Mouse (Mus musculus): Measurements from ENCODE around the gene Rnf31. TPM values are rescaled to one million over a fixed set of nuclear protein-coding genes. Genes with fewer than 3 reads are reported as not detected.
A peak's percentile ranks its signal among the peaks of the same experiment; 100 is the strongest.

The Rnf31 gene
- total and polyA plus RNA-seq, 2 experiments, result 4.9 to 20.4 TPM

DNA sequence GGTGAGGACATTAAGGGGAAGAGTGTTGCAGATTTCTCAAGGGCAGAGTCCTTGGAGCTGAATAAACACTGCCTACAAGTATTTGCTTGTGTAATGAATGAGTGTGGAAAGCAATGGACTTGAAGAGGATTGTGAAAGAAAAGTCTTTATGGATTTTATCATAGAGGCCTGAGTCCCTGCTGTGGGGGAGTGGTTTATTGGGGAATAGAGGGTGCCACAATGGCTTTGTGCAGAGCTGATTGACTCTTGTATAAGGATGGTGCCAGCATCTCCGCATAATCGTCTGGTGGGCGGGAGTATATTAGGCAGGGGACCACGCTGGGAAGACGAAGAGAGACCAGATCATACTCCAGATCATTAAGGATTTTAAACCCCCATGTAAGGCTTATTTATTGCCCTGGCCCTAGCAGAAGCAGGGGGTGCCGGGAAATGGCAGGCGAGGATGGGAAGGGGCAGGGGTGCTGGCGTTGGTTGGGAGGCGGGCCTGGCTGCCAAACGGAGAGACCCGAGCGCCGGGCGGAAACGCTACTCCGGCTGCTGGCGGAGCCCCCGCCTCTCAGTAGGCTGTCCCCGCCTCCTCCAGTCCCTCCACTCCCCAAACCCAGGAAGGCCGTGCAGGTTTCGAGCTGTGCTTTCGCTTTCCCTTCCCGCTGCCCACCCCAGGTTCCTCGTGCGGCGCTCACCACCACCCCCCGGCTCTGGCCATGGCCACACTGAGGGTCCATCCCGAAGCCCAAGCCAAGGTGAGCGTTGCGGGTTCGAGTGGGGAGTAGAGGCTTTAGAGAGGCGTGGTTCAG, 13.4 kb upstream of the Rnf31 start, which contains the start of gene Psme1:
Gene Psme1 (plus strand): TSS at position 253 of the 797 bp plus-strand sequence.
- TF ChIP-seq CTCF (IDR thresholded peaks at IDR 0.05; ENCODE audit: low read depth, low read length) (no peak), POLR2A (IDR thresholded peaks at IDR 0.05; ENCODE audit: extremely low read depth, insufficient read depth, low read length) (peak; percentile 60; the same call in 1 of the 2 replicates)
- DNase-seq (ENCODE audit: extremely low read depth, low read depth, low spot score), result peak; percentile 84

DNA sequence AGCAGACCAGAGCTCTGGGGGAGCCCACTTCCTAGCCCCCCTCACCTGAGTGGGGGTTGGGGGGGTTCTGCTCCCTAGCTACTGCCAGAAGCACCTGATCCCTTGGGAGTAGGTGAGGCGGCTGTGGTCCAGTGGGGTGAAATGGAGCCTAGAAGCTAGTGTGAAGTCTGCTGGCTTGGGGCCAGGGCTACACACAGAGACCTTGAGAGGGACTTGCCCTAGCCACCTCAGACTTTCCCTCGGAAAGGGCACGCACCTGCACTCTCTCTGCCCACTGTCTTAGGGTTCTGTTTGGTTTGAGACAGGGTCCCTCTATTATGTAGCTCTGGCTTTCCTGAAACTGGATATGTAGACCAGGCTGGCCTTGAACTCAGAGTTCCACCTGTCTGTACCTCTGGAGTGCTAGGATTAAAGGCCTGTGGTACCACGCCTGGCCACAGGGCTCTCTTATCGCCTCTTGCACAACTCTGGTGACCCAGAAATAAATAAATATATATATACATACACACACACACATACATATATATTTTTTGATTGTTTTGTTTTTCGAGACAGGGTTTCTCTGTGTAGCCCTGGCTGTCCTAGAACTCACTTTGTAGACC, 12.7 kb upstream of the Rnf31 start:
- Histone ChIP-seq H3K27ac (replicated peaks; ENCODE audit: insufficient read depth, low read depth, low read length) (peak overlapping the region; percentile 89), H3K4me1 (ENCODE audit: control insufficient read depth, insufficient read depth, low read length) (peaks cover 2% of the 10 kb centered on the region), H3K9ac (ENCODE audit: low read depth, low read length) (peak overlapping the region; percentile 89), H3K27me3 (ENCODE audit: control insufficient read depth, insufficient read depth, low read length) (no peaks in the 10 kb centered on the region), H3K79me2 (ENCODE audit: control insufficient read depth, insufficient read depth, low read length) (0 out of 2 replicates have a peak, but pooled peaks cover 9% of the 10 kb centered on the region), H3K36me3 (ENCODE audit: control insufficient read depth, insufficient read depth, low read length) (peaks cover 10% of the 10 kb centered on the region; the same call in 1 of the 2 replicates), H3K4me3 (ENCODE audit: insufficient read depth, low read depth, low read length) (peak overlapping the region; percentile 81)
- DNase-seq (ENCODE audit: extremely low read depth, low read depth, low spot score), result peak; percentile 63
- WGBS, result 10% methylated on average over 6 of the region's 6 CpGs
- TF ChIP-seq POLR2A (IDR thresholded peaks at IDR 0.05; ENCODE audit: extremely low read depth, insufficient read depth, low read length) (no peak), CTCF (IDR thresholded peaks at IDR 0.05; ENCODE audit: low read depth, low read length) (no peak)

More for the DNA sequence above, 13.4 kb upstream of the Rnf31 start, which contains the start of gene Psme1:
- peak within 1 kb of the TSS; percentile 81 for H3K4me3 ChIP-seq (ENCODE audit: insufficient read depth, low read depth, low read length)
- H3K27ac ChIP-seq (replicated peaks; ENCODE audit: insufficient read depth, low read depth, low read length), result peak within 1 kb of the TSS; percentile 89
- H3K4me1 ChIP-seq (ENCODE audit: control insufficient read depth, insufficient read depth, low read length), result peaks cover 2% of the 10 kb centered on the region
- peaks cover 10% of the 10 kb centered on the region; the same call in 1 of the 2 replicates for H3K36me3 ChIP-seq (ENCODE audit: control insufficient read depth, insufficient read depth, low read length)
- H3K27me3 ChIP-seq (ENCODE audit: control insufficient read depth, insufficient read depth, low read length), result no peaks in the 10 kb centered on the region
- H3K9ac ChIP-seq (ENCODE audit: low read depth, low read length), result peak within 1 kb of the TSS; percentile 89
- H3K79me2 ChIP-seq (ENCODE audit: control insufficient read depth, insufficient read depth, low read length), result 0 out of 2 replicates have a peak, but pooled peaks cover 9% of the 10 kb centered on the region
- under 1% methylated on average over 32 of the region's 32 CpGs for WGBS

DNA sequence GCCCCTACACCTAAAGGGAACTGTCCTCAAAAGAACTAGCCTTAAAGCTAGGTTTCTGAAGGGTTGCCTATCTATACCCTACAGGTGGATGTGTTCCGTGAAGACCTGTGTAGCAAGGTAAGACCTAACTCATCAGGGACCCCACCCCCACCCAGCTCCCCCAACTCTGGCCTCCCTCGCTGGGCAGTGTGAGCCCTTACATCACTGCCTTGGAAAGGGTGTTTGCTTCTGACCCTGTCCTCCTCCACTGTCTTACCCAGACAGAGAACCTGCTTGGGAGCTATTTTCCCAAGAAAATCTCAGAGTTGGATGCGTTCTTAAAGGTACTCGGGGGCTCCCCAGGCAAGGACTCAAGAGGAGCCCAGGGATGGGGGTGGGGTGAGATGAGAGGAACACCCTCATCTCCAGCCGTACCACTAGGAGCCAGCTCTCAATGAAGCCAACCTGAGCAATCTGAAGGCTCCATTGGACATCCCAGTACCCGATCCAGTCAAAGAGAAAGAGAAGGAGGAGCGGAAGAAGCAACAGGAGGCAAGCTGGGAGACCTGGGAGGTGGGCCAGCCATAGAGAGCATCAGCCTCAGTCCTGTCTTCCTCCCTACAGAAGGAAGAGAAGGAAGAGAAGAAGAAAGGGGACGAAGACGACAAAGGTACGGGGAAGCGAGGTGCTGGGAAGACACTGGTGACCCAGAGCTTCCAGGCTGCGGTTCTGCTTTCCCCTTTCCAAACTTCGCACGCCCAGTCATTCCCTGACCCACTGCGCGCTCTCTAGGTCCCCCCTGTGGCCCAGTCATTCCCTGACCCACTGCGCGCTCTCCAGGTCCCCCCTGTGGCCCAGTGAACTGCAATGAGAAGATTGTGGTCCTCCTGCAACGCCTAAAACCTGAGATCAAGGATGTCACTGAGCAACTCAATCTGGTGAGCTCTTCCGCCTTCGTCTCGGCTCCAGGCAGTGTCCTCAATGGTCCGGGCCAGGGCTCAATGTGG, 11.7 kb upstream of the Rnf31 start:
- H3K79me2 ChIP-seq (ENCODE audit: control insufficient read depth, insufficient read depth, low read length), result 0 out of 2 replicates have a peak, but pooled peaks cover 9% of the 10 kb centered on the region
- H3K36me3 ChIP-seq (ENCODE audit: control insufficient read depth, insufficient read depth, low read length), result peaks cover 10% of the 10 kb centered on the region; the same call in 1 of the 2 replicates
- no peak overlapping the region for H3K4me3 ChIP-seq (ENCODE audit: insufficient read depth, low read depth, low read length)
- no peak overlapping the region for H3K9ac ChIP-seq (ENCODE audit: low read depth, low read length)
- TF ChIP-seq POLR2A (IDR thresholded peaks at IDR 0.05; ENCODE audit: extremely low read depth, insufficient read depth, low read length) (no peak), CTCF (IDR thresholded peaks at IDR 0.05; ENCODE audit: low read depth, low read length) (no peak)
- no peak for DNase-seq (ENCODE audit: extremely low read depth, low read depth, low spot score)
- peaks cover 2% of the 10 kb centered on the region for H3K4me1 ChIP-seq (ENCODE audit: control insufficient read depth, insufficient read depth, low read length)
- 93% methylated on average over 23 of the region's 23 CpGs for WGBS
- H3K27me3 ChIP-seq (ENCODE audit: control insufficient read depth, insufficient read depth, low read length), result no peaks in the 10 kb centered on the region
- no peak overlapping the region for H3K27ac ChIP-seq (replicated peaks; ENCODE audit: insufficient read depth, low read depth, low read length)

DNA sequence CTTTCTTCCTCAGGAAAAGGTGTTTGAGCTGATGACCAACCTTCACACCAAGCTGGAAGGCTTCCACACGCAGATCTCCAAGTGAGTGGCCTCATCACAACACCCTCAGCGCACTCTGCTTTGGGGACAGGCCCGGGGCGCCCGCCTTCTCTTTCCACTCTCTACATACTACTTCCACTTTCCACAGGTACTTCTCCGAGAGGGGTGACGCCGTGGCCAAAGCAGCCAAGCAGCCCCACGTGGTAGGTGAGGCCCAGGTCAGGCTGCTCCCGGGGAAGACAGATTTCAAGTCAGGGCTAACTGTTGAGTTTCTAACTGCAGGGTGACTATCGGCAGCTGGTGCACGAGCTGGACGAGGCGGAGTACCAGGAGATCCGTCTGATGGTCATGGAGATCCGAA, 10.8 kb upstream of the Rnf31 start:
- H3K27ac ChIP-seq (replicated peaks; ENCODE audit: insufficient read depth, low read depth, low read length), result no peak overlapping the region
- no peak overlapping the region for H3K4me3 ChIP-seq (ENCODE audit: insufficient read depth, low read depth, low read length)
- peaks cover 10% of the 10 kb centered on the region; the same call in 1 of the 2 replicates for H3K36me3 ChIP-seq (ENCODE audit: control insufficient read depth, insufficient read depth, low read length)
- 94% methylated on average over 16 of the region's 16 CpGs for WGBS
- no peak for DNase-seq (ENCODE audit: extremely low read depth, low read depth, low spot score)
- TF ChIP-seq POLR2A (IDR thresholded peaks at IDR 0.05; ENCODE audit: extremely low read depth, insufficient read depth, low read length) (no peak), CTCF (IDR thresholded peaks at IDR 0.05; ENCODE audit: low read depth, low read length) (no peak)
- H3K4me1 ChIP-seq (ENCODE audit: control insufficient read depth, insufficient read depth, low read length), result peaks cover 4% of the 10 kb centered on the region
- H3K79me2 ChIP-seq (ENCODE audit: control insufficient read depth, insufficient read depth, low read length), result 0 out of 2 replicates have a peak, but pooled peaks cover 9% of the 10 kb centered on the region
- no peak overlapping the region for H3K9ac ChIP-seq (ENCODE audit: low read depth, low read length)
- H3K27me3 ChIP-seq (ENCODE audit: control insufficient read depth, insufficient read depth, low read length), result no peaks in the 10 kb centered on the region

All from liver, adult 2 months (tissue).